Mouse (Mus musculus) CH12.LX (cell line): ENCODE results near the gene Slc7a9.

Source experiments
- CHD2 ChIP-seq: IDR thresholded peaks from 2 replicates; pipeline ENCODE4 v1.6.1; 2011; ENCODE audit warnings: low read length, improper control_type of control experiment
- CTCF ChIP-seq, 2 experiments: IDR thresholded peaks in 1 of 2; conservative IDR thresholded peaks in 1 of 2; 2 replicates each; pipeline ENCODE4 v1.5.1; 2011 to 2012; ENCODE audit warnings: low read depth in 2 of 2, low read length in 2 of 2, improper control_type of control experiment in 1 of 2, inconsistent platforms in 1 of 2, mild to moderate bottlenecking in 1 of 2, moderate library complexity in 1 of 2
- ETS1 ChIP-seq: conservative IDR thresholded peaks from 2 replicates; pipeline ENCODE4 v1.6.1; 2012; ENCODE audit warnings: low read depth, mild to moderate bottlenecking, inconsistent platforms, low read length, improper control_type of control experiment, moderate library complexity
- MAZ ChIP-seq: IDR thresholded peaks from 2 replicates; pipeline ENCODE4 v1.6.1; 2012; ENCODE audit warnings: low read depth, mild to moderate bottlenecking, inconsistent platforms, low read length, improper control_type of control experiment, moderate library complexity
- MYC ChIP-seq: IDR thresholded peaks from 2 replicates; pipeline ENCODE4 v1.6.1; 2011; ENCODE audit warnings: low read depth, mild to moderate bottlenecking, improper control_type of control experiment, low read length
- POLR2A ChIP-seq: IDR thresholded peaks from 2 replicates; pipeline ENCODE4 v1.6.1; 2011; ENCODE audit warnings: low read depth, mild to moderate bottlenecking, improper control_type of control experiment, low read length
- UBTF ChIP-seq: IDR thresholded peaks from 2 replicates; pipeline ENCODE4 v1.6.1; 2012; ENCODE audit warnings: low read depth, mild to moderate bottlenecking, inconsistent platforms, low read length, improper control_type of control experiment, moderate library complexity
- ZC3H11A ChIP-seq: IDR thresholded peaks from 2 replicates; pipeline ENCODE4 v1.6.1; 2012; ENCODE audit warnings: low read depth, mild to moderate bottlenecking, inconsistent platforms, low read length, improper control_type of control experiment

DNA sequence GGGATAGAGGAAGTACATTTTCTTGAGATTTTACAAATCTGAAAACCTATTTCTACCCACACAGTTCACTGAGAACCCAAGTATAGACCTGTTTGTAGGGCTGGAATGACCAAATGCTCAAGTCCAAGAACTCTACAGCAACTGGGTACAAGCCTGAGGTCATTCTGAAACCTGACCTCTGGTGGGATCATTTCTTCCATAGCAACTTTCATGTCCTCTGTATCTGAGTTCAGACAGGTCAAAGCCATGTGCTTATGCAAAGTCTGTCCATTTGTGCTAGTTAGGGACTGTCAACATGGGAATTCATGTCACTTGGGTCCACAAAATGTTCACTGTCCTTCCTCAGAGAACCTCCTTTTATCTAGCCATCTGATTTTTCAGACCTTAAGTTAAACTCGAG is 42.4 kb downstream of the Slc7a9 start:
- TF ChIP-seq ZC3H11A: no peak
- no peak for TF ChIP-seq POLR2A
- TF ChIP-seq CTCF (conservative IDR thresholded peaks at IDR 0.05 in 1 of 2, IDR thresholded peaks at IDR 0.05 in 1 of 2; ENCODE audit: low read depth in 2 of 2, low read length in 2 of 2): no peak
- TF ChIP-seq UBTF: no peak
- TF ChIP-seq MAZ: no peak
- no peak for TF ChIP-seq CHD2
- TF ChIP-seq MYC: peak; percentile 49; the same call in 1 of the 2 replicates
- TF ChIP-seq ETS1: peak; percentile 16; the same call in 1 of the 2 replicates
